ENCODE assay signal across 8 mouse cellular contexts in genomic region chr12:51594030-51594470, GRCm38 (mm10). TPM values are rescaled to one million over a fixed set of nuclear protein-coding genes. Genes with fewer than 3 reads are reported as not detected.
DNase-seq lines count a peak whose midpoint lies in the region; ATAC-seq and TF ChIP-seq lines count a peak whose summit lies in the region.

No protein-coding gene starts in this region.

- no peaks in the 10 kb centered on the region; the same call in 1 of the 2 replicates for H3K27me3 ChIP-seq in cerebellum, adult 2 months (ENCODE audit: control insufficient read depth, insufficient read depth, low read length)
- peaks cover 39% of the 10 kb centered on the region for H3K27me3 ChIP-seq in limb, embryonic 14.5 days (ENCODE audit: control insufficient read depth, insufficient read depth, low read length)
- H3K27me3 ChIP-seq in stomach, embryonic 15.5 days (replicated peaks): peaks cover 38% of the 10 kb centered on the region

- H3K4me2 ChIP-seq in limb, embryonic 14.5 days (replicated peaks; ENCODE audit: low read depth, low read length, severe bottlenecking): peak overlapping the region; percentile 99
- H3K4me2 ChIP-seq in stomach, embryonic 15.5 days: peak overlapping the region; percentile 99

- no peaks in the 10 kb centered on the region for H3K36me3 ChIP-seq in limb, embryonic 14.5 days (ENCODE audit: control insufficient read depth, insufficient read depth, low read length)
- H3K36me3 ChIP-seq in stomach, embryonic 15.5 days: no peaks in the 10 kb centered on the region

- no peak for TF ChIP-seq POLR2A in cerebellum, adult 2 months (IDR thresholded peaks at IDR 0.05; ENCODE audit: borderline replicate concordance, insufficient read depth, low read length)
- TF ChIP-seq POLR2A in limb, embryonic 14.5 days (IDR thresholded peaks at IDR 0.05; ENCODE audit: borderline replicate concordance, extremely low read depth, insufficient read depth, insufficient read length): no peak

- H3K9me3 ChIP-seq in limb, embryonic 14.5 days (ENCODE audit: control insufficient read depth, low read length): no peaks in the 10 kb centered on the region
- no peaks in the 10 kb centered on the region for H3K9me3 ChIP-seq in stomach, embryonic 15.5 days

- 0 out of 2 replicates have a peak, but pooled peaks have one; percentile 16 for ATAC-seq in limb, embryonic 14.5 days (ENCODE audit: low FRiP score, low read depth)
- ATAC-seq in stomach, embryonic 15.5 days (ENCODE audit: insufficient read depth, low FRiP score, low read depth): 0 out of 2 replicates have a peak, but pooled peaks have one; percentile 22

- 3% methylated on average over 18 of the region's 18 CpGs for WGBS in cerebellum, adult 2 months
- WGBS in limb, embryonic 14.5 days: 3% methylated on average over 18 of the region's 18 CpGs
- WGBS in stomach, embryonic 15.5 days: 3% methylated on average over 18 of the region's 18 CpGs

- peak overlapping the region; percentile 26 for H3K4me3 ChIP-seq in cerebellum, adult 2 months (replicated peaks; ENCODE audit: insufficient read depth, low read depth, low read length)
- peak overlapping the region; percentile 61 for H3K4me3 ChIP-seq in limb, embryonic 14.5 days (replicated peaks; ENCODE audit: low read length)
- H3K4me3 ChIP-seq in stomach, embryonic 15.5 days (replicated peaks): peak overlapping the region; percentile 57

- H3K9ac ChIP-seq in limb, embryonic 14.5 days (ENCODE audit: low read depth, low read length, severe bottlenecking): peak overlapping the region; percentile 43; the same call in 1 of the 2 replicates
- 0 out of 2 replicates have a peak overlapping the region, but pooled peaks have one; percentile 22 for H3K9ac ChIP-seq in stomach, embryonic 15.5 days

- no peak for DNase-seq in cerebellum, adult 2 months
- DNase-seq in cerebellum, postnatal 4 days (ENCODE audit: low spot score in 2 of 2): no peak
- DNase-seq in retina, embryonic 14.5 days (ENCODE audit: low spot score): peak; percentile 39
- no peak for DNase-seq in retina, postnatal 1 day
- DNase-seq in limb, embryonic 14.5 days (ENCODE audit: low spot score): no peak
- DNase-seq in ovary, postnatal 36 days (ENCODE audit: low spot score): no peak
- no peak for DNase-seq in cerebellum, adult 9-10 months

- TF ChIP-seq CTCF in cerebellum, adult 2 months (IDR thresholded peaks at IDR 0.05; ENCODE audit: borderline replicate concordance, insufficient read depth, low read depth, low read length): no peak

- H3K4me1 ChIP-seq in cerebellum, adult 2 months (ENCODE audit: control insufficient read depth, insufficient read depth, low read length): no peaks in the 10 kb centered on the region
- H3K4me1 ChIP-seq in limb, embryonic 14.5 days (ENCODE audit: control insufficient read depth, insufficient read depth, low read length): peaks cover 6% of the 10 kb centered on the region; the same call in 1 of the 2 replicates
- peaks cover 13% of the 10 kb centered on the region for H3K4me1 ChIP-seq in stomach, embryonic 15.5 days

- no peak overlapping the region for H3K27ac ChIP-seq in cerebellum, adult 2 months (ENCODE audit: insufficient read depth, low read length)
- H3K27ac ChIP-seq in limb, embryonic 14.5 days (replicated peaks; ENCODE audit: low read depth, low read length): no peak overlapping the region
- no peak overlapping the region for H3K27ac ChIP-seq in stomach, embryonic 15.5 days

RNA-seq across cellular contexts. Expression of gene Coch, which starts 0.9 kb away (rescaled TPM):
- 8.2 and 8.7 TPM in 2 replicates for polyA plus RNA-seq in cerebellum, adult 2 months (2012; rRNA removed)
- 4.1 and 6.0 TPM in 2 replicates for polyA plus RNA-seq in limb, embryonic 14.5 days (2012; rRNA removed)
- 7.6 and 8.6 TPM in 2 replicates for polyA plus RNA-seq in limb, embryonic 14.5 days (2014; fragmentation: Nextera tagmentation; extraction: Ambion mirVana)
- 2.4 and 3.3 TPM in 2 replicates for polyA plus RNA-seq in stomach, embryonic 15.5 days (2015; fragmentation: Nextera tagmentation; extraction: Ambion mirVana)
